Mouse (Mus musculus): ENCODE data around the gene Izumo1.

DNA sequence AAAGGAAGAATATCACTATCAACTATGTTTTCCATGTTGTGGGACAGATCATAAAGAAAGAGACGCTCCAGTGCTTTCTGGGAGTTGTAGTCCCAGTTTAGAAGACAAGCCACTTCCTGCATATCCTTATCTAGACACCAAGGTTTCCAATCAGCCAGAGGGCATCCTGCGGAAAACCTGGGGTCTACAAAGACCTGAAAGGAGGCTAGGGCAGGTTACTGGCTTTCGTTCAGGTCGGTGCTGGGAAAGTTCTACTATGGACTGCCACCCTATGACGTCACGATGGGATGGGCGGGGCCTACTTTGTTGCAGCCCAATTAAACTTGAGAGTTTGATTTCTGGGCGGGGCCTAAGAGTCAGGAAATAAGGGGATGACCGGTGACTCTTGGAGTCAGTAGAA is at the start of gene Izumo1:
- TF ChIP-seq POLR2A (IDR thresholded peaks at IDR 0.05; ENCODE audit: control insufficient read depth, extremely low read depth, insufficient read depth, low read length, poor library complexity) (no peak), CTCF (IDR thresholded peaks at IDR 0.05; ENCODE audit: borderline replicate concordance, control insufficient read depth, extremely low read depth, insufficient read depth, low read length, poor library complexity) (no peak)

Data from thymus, adult 2 months (tissue).